Mouse (Mus musculus) liver, adult 2 months (tissue): ENCODE measurements at regions not wholly inside any gene's neighbourhood (a gene's known extent, or its start where the extent isn't known, plus 50 kb on each side); places are given as distances from the start of the nearest gene placed in this dataset.

Source experiments
- DNase-seq: peaks from one replicate; pipeline ENCODE4 v3.0.0-alpha.2; 2011; ENCODE audit warnings: low read depth, low spot score; ENCODE audit errors: extremely low read depth
- H3K27ac ChIP-seq: fragments of 200-500 bp; replicated peaks from 2 replicates; pipeline ENCODE4 v1.5.1; 2012; ENCODE audit warnings: low read depth, mild to moderate bottlenecking, control low read depth, inconsistent platforms, low read length; ENCODE audit not compliant: insufficient read depth
- H3K27me3 ChIP-seq: fragments of 200-500 bp; 2 replicates; pipeline ENCODE4 v1.6.1; 2012; ENCODE audit warnings: mild to moderate bottlenecking, moderate library complexity, low read length, inconsistent platforms; ENCODE audit not compliant: control insufficient read depth, insufficient read depth
- H3K36me3 ChIP-seq: fragments of 200-500 bp; 2 replicates; pipeline ENCODE4 v1.6.1; 2012; ENCODE audit warnings: low read length, inconsistent platforms; ENCODE audit not compliant: control insufficient read depth, insufficient read depth
- H3K4me1 ChIP-seq: fragments of 200-500 bp; 2 replicates; pipeline ENCODE4 v1.6.1; 2011; ENCODE audit warnings: low read length; ENCODE audit not compliant: control insufficient read depth, insufficient read depth
- H3K4me3 ChIP-seq: fragments of 200-500 bp; 2 replicates; pipeline ENCODE4 v1.5.1; 2011; ENCODE audit warnings: low read depth, mild to moderate bottlenecking, control low read depth, low read length, moderate library complexity; ENCODE audit not compliant: insufficient read depth
- H3K79me2 ChIP-seq: fragments of 200-500 bp; 2 replicates; pipeline ENCODE4 v1.6.1; 2012; ENCODE audit warnings: inconsistent platforms, mild to moderate bottlenecking, low read length, moderate library complexity; ENCODE audit not compliant: control insufficient read depth, insufficient read depth
- H3K9ac ChIP-seq: fragments of 200-500 bp; 2 replicates; pipeline ENCODE4 v1.6.1; 2012; ENCODE audit warnings: low read depth, mild to moderate bottlenecking, control low read depth, inconsistent platforms, low read length
- CTCF ChIP-seq: fragments of 200-500 bp; IDR thresholded peaks from 2 replicates; pipeline ENCODE4 v1.5.1; 2011; ENCODE audit warnings: low read depth, low read length, control low read depth
- POLR2A ChIP-seq: fragments of 200-500 bp; IDR thresholded peaks from 2 replicates; pipeline ENCODE4 v1.6.1; 2011; ENCODE audit warnings: low read length, control low read depth; ENCODE audit not compliant: insufficient read depth; ENCODE audit errors: extremely low read depth
- WGBS: fragments of 180-500 bp; shearing (Covaris S2); methylation state at CpG from one replicate; pipeline ENCODE4 v1.1.7; 2018; 5-methylcytosine and 5-hydroxymethylcytosine counted together

GRCm38 (mm10) chr19:6595801-6596200, 53.0 kb upstream of the Slc22a12 start:
- no peak overlapping the region for H3K4me3 ChIP-seq
- DNase-seq: no peak
- H3K79me2 ChIP-seq: no peaks in the 10 kb centered on the region
- no peaks in the 10 kb centered on the region for H3K27me3 ChIP-seq
- H3K27ac ChIP-seq: no peak overlapping the region
- no peak overlapping the region for H3K9ac ChIP-seq
- TF ChIP-seq CTCF (no peak), POLR2A (no peak)
- H3K36me3 ChIP-seq: no peaks in the 10 kb centered on the region
- WGBS: 64% methylated on average over 9 of the region's 9 CpGs
- no peaks in the 10 kb centered on the region for H3K4me1 ChIP-seq
